In genomic region chr8:119806422-119807263, GRCm38 (mm10) we compare ENCODE assay signal across 8 mouse cellular contexts. TPM values are rescaled to one million over a fixed set of nuclear protein-coding genes. Genes with fewer than 3 reads are reported as not detected.
DNase-seq lines count a peak whose midpoint lies in the region; TF ChIP-seq lines count a peak whose summit lies in the region.
"Had no signal": no experiment of that assay in that cellular context is flagged by ENCODE, and none has a peak within 500 bp of the region (broad histone marks: within the 10 kb centered on the region; RNA-seq: fewer than 3 reads in every experiment).

No protein-coding gene starts in this region.

- peaks cover 20% of the 10 kb centered on the region for H3K36me3 ChIP-seq in spleen, adult 2 months (ENCODE audit: control insufficient read depth, insufficient read depth, low read length)

- TF ChIP-seq CTCF in spleen, adult 2 months (IDR thresholded peaks at IDR 0.05; ENCODE audit: extremely low read depth, insufficient read depth, insufficient read length, insufficient replicate concordance): no peak

- peak overlapping the region; percentile 83 for H3K27ac ChIP-seq in spleen, adult 2 months (ENCODE audit: insufficient read depth, low read length)
- H3K27ac ChIP-seq: limb, embryonic 15.5 days had no signal

- H3K4me1 ChIP-seq in spleen, adult 2 months (ENCODE audit: control insufficient read depth, insufficient read depth, insufficient read length): peaks cover 13% of the 10 kb centered on the region; the same call in 1 of the 2 replicates

- WGBS in spleen, adult 2 months: 30% methylated on average over 14 of the region's 14 CpGs

- H3K27me3 ChIP-seq in spleen, adult 2 months (ENCODE audit: control insufficient read depth, insufficient read depth, low read length): no peaks in the 10 kb centered on the region
- H3K27me3 ChIP-seq: limb, embryonic 15.5 days had no signal

- DNase-seq in testis, postnatal 10 days (ENCODE audit: low spot score): peak; percentile 80
- DNase-seq in testis, postnatal 14 days (ENCODE audit: low spot score): no peak
- DNase-seq in cerebellum, adult 11 months: peak; percentile 65
- peak; percentile 69 to 72 for DNase-seq in frontal cortex, postnatal 10 days (ENCODE audit: low spot score in 2 of 2)
- DNase-seq in left cerebral cortex, postnatal 4 days: peak; percentile 81
- DNase-seq in spleen, adult 2 months (ENCODE audit: low read depth in 1 of 2, low spot score in 2 of 2): peak; percentile 74 to 77
- DNase-seq in gastrocnemius, postnatal 36 days: no peak

- intact Hi-C loops in left cerebral cortex, postnatal 4 days (cut with DNase I): no loop called here
- intact Hi-C loops in gastrocnemius, postnatal 36 days (cut with DNase I): no loop called here

- H3K4me3 ChIP-seq in spleen, adult 2 months (ENCODE audit: extremely low read depth, insufficient read depth, insufficient read length): no peak overlapping the region
- H3K4me3 ChIP-seq: limb, embryonic 15.5 days had no signal

- no peak for TF ChIP-seq POLR2A in spleen, adult 2 months (IDR thresholded peaks at IDR 0.05; ENCODE audit: low read depth, low read length)

RNA-seq across cellular contexts. Expression of gene Tldc1, which starts 28.4 kb away (rescaled TPM):
- total RNA-seq in left cerebral cortex, postnatal 4 days (2021): 10 to 100 TPM; 15.0 to 16.7 TPM
- polyA plus RNA-seq in spleen, adult 2 months (2012; rRNA removed): 4.8 and 6.2 TPM in 2 replicates
- total RNA-seq in gastrocnemius, postnatal 36 days (2021): 1 to 10 TPM; 3.7 to 4.9 TPM

RNA-seq across cellular contexts. Expression of gene Cotl1, which starts 33.7 kb away (rescaled TPM):
- 100 to 1,000 TPM; 208 to 215 TPM for total RNA-seq in left cerebral cortex, postnatal 4 days (2021)
- 606 and 770 TPM in 2 replicates for polyA plus RNA-seq in spleen, adult 2 months (2012; rRNA removed)
- total RNA-seq in gastrocnemius, postnatal 36 days (2021): 1 to 10 TPM; 4.8 to 6.6 TPM

RNA-seq across cellular contexts. Expression of gene Klhl36, which starts 55.4 kb away (rescaled TPM):
- total RNA-seq in left cerebral cortex, postnatal 4 days (2021): 10 to 100 TPM in 1 of 2 experiments, 1 to 10 TPM in 1; 8.9 to 11.8 TPM
- 27.2 and 54.6 TPM in 2 replicates for polyA plus RNA-seq in spleen, adult 2 months (2012; rRNA removed)
- 1 to 10 TPM; 1.0 to 1.4 TPM for total RNA-seq in gastrocnemius, postnatal 36 days (2021)

Comparison
In these comparisons a context has a peak if more than half of its experiments do, and no peak if none do; other contexts are left out.
1. DNase-seq: peak in testis, postnatal 10 days (single experiment), cerebellum, adult 11 months (single experiment), frontal cortex, postnatal 10 days (2 of 2), left cerebral cortex, postnatal 4 days (single experiment) and spleen, adult 2 months (2 of 2); none in testis, postnatal 14 days (single experiment) and gastrocnemius, postnatal 36 days (0 of 2).
2. RNA of gene Cotl1, which starts 33.7 kb away (total RNA-seq): 208 to 215 TPM in left cerebral cortex, postnatal 4 days; 4.8 to 6.6 TPM in gastrocnemius, postnatal 36 days; every median in the first group is over 10 times any median in the second.
3. RNA of gene Klhl36, which starts 55.4 kb away (total RNA-seq): 8.9 to 11.8 TPM in left cerebral cortex, postnatal 4 days; 1.0 to 1.4 TPM in gastrocnemius, postnatal 36 days; every median in the first group is over 4 times any median in the second.